Mouse (Mus musculus) neural tube, embryonic 11.5 days (tissue): Measurements from ENCODE around the gene Ak5. TPM values are rescaled to one million over a fixed set of nuclear protein-coding genes. Genes with fewer than 3 reads are reported as not detected.
"Not testable (repeated sequence)": the region's sequence is repeated elsewhere in the genome, so short reads cannot be mapped to it uniquely, and the experiment has no call there.

ENCODE experiments used
- ATAC-seq: fragments of 200-750 bp; cut with Nextera tagmentation; 2 replicates; pipeline ENCODE4 v1.8.0; 2017; ENCODE audit warnings: moderate number of reproducible peaks, mild to moderate bottlenecking, moderate TSS enrichment, moderate library complexity; ENCODE audit not compliant: insufficient read depth, low FRiP score, low TSS enrichment
- DNase-seq: peaks from one replicate; pipeline ENCODE4 v3.0.0-alpha.2; 2015; ENCODE audit warnings: low spot score
- H3K27ac ChIP-seq: fragments of 300-500 bp; sonication (generic); 2 replicates; pipeline ENCODE4 v1.5.1; 2014; ENCODE audit warnings: low read depth, mild to moderate bottlenecking, low read length
- H3K27me3 ChIP-seq: fragments of 300-500 bp; sonication (generic); 2 replicates; pipeline ENCODE4 v1.6.1; 2014; ENCODE audit warnings: mild to moderate bottlenecking, low read length, mixed read lengths; ENCODE audit not compliant: control insufficient read depth, insufficient read depth
- H3K36me3 ChIP-seq: fragments of 300-500 bp; sonication (generic); 2 replicates; pipeline ENCODE4 v1.6.1; 2014; ENCODE audit warnings: mild to moderate bottlenecking, low read length, moderate library complexity, mixed read lengths; ENCODE audit not compliant: control insufficient read depth, insufficient read depth
- H3K4me1 ChIP-seq: fragments of 300-500 bp; sonication (generic); 2 replicates; pipeline ENCODE4 v1.6.1; 2014; ENCODE audit warnings: low read length, mixed read lengths; ENCODE audit not compliant: control insufficient read depth, insufficient read depth
- H3K4me2 ChIP-seq: fragments of 300-500 bp; sonication (generic); 2 replicates; pipeline ENCODE4 v1.6.1; 2014; ENCODE audit warnings: low read depth, mild to moderate bottlenecking, moderate library complexity
- H3K4me3 ChIP-seq: fragments of 300-500 bp; sonication (generic); 2 replicates; pipeline ENCODE4 v1.5.1; 2014; ENCODE audit warnings: low read depth, low read length
- H3K9ac ChIP-seq: fragments of 300-500 bp; sonication (generic); 2 replicates; pipeline ENCODE4 v1.6.1; 2014; ENCODE audit warnings: mild to moderate bottlenecking, low read length
- H3K9me3 ChIP-seq: fragments of 300-500 bp; sonication (generic); 2 replicates; pipeline ENCODE4 v1.6.1; 2016; ENCODE audit warnings: low read length; ENCODE audit not compliant: control insufficient read depth
- WGBS: fragments of 180-500 bp; shearing (Covaris S2); extraction: QIAGEN DNeasy Blood & Tissue Kit; methylation state at CpG from one replicate; pipeline ENCODE4 v1.1.7; 2014; 5-methylcytosine and 5-hydroxymethylcytosine counted together
- polyA plus RNA-seq: library from polyadenylated mRNA; unstranded; fragments of >200 nt; fragmentation: Nextera tagmentation; extraction: Ambion mirVana; gene quantifications from 2 replicates; pipeline ENCODE4 v1.2.1, GENCODE M21; 2014

Ak5 gene
- polyA plus RNA-seq, 1 experiment from 2014 or later = 1.4 TPM

GRCm38 (mm10) chr3:152468032-152468431 is 200.1 kb downstream of the Ak5 start:
- H3K4me2 ChIP-seq = no peak overlapping the region
- 88% methylated on average over 8 of the region's 8 CpGs for WGBS
- DNase-seq = no peak
- H3K27ac ChIP-seq = no peak overlapping the region
- no peaks in the 10 kb centered on the region for H3K36me3 ChIP-seq
- H3K9ac ChIP-seq = no peak overlapping the region
- no peaks in the 10 kb centered on the region for H3K9me3 ChIP-seq
- no peak overlapping the region for H3K4me3 ChIP-seq
- no peak for ATAC-seq
- H3K27me3 ChIP-seq = no peaks in the 10 kb centered on the region
- no peaks in the 10 kb centered on the region for H3K4me1 ChIP-seq

- H3K36me3 ChIP-seq = no peaks in the 10 kb centered on the region
- no peak overlapping the region for H3K27ac ChIP-seq
- no peak for DNase-seq
- no peak overlapping the region for H3K4me3 ChIP-seq
- ATAC-seq = no peak
- no peaks in the 10 kb centered on the region for H3K9me3 ChIP-seq
- no peak overlapping the region for H3K9ac ChIP-seq
- H3K4me2 ChIP-seq = no peak overlapping the region
- H3K4me1 ChIP-seq = no peaks in the 10 kb centered on the region
- WGBS = 74% methylated on average over 4 of the region's 4 CpGs
- no peaks in the 10 kb centered on the region for H3K27me3 ChIP-seq
Observed at GRCm38 (mm10) chr3:152467312-152467711, 200.8 kb downstream of the Ak5 start.

GRCm38 (mm10) chr3:152466849-152467248 is 201.3 kb downstream of the Ak5 start:
- 94% methylated on average over 9 of the region's 9 CpGs for WGBS
- Histone ChIP-seq H3K4me3 (no peak overlapping the region), H3K36me3 (no peaks in the 10 kb centered on the region), H3K9me3 (no peaks in the 10 kb centered on the region), H3K9ac (no peak overlapping the region), H3K4me1 (no peaks in the 10 kb centered on the region), H3K27ac (no peak overlapping the region), H3K4me2 (no peak overlapping the region), H3K27me3 (no peaks in the 10 kb centered on the region)
- DNase-seq (no peak), ATAC-seq (no peak)

DNA sequence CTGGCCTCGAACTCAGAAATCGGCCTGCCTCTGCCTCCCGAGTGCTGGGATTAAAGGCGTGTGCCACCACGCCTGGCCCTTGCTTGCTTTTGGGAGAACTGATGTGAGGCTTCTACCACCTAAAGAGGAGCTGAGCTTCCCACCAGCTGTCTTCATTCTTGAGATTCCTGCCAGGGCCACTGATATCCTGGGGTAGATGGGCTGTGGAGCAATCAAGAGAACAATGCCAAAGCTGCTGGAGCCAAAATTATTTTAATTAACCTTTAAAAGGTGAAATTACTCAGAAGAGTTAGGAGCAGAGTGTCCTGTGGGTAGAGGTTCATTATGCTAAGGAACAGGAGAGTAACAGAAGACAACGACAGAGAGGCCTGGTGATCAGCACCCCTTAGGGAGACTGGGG is 202.8 kb downstream of the Ak5 start:
- H3K4me1 ChIP-seq = no peaks in the 10 kb centered on the region
- H3K9ac ChIP-seq = no peak overlapping the region
- ATAC-seq (no peak), DNase-seq (no peak)
- H3K4me3 ChIP-seq = no peak overlapping the region
- H3K4me2 ChIP-seq = no peak overlapping the region
- H3K36me3 ChIP-seq = no peaks in the 10 kb centered on the region
- H3K27ac ChIP-seq = no peak overlapping the region
- no peaks in the 10 kb centered on the region for H3K27me3 ChIP-seq
- 82% methylated on average over 5 of the region's 6 CpGs for WGBS
- no peaks in the 10 kb centered on the region for H3K9me3 ChIP-seq

DNA sequence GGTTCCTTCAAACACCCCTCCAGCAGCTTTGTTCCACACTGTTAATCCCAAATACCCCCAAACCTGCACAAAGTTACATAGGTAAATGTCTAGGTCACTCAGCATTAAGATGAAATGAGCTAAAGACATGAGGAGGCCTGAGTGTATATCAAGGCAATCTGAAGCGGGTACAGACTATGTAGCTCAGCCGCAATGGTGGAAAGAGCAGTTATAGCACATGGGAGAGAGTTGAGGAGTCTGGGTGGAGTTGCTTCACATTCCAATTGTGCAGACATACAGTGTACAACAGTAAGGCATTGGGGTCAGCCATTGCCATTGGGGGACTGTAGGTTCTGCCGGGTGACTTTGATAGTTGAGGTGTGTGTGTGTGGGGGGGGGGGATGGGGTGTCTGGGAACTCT is 203.7 kb downstream of the Ak5 start:
- Histone ChIP-seq H3K27me3 (no peaks in the 10 kb centered on the region), H3K9ac (no peak overlapping the region), H3K27ac (no peak overlapping the region), H3K4me1 (no peaks in the 10 kb centered on the region), H3K36me3 (no peaks in the 10 kb centered on the region), H3K9me3 (no peaks in the 10 kb centered on the region), H3K4me3 (no peak overlapping the region), H3K4me2 (no peak overlapping the region)
- DNase-seq = no peak
- 97% methylated on average over 3 of the region's 3 CpGs for WGBS
- ATAC-seq = 0 out of 2 replicates have a peak, but pooled peaks have one; percentile 38

DNA sequence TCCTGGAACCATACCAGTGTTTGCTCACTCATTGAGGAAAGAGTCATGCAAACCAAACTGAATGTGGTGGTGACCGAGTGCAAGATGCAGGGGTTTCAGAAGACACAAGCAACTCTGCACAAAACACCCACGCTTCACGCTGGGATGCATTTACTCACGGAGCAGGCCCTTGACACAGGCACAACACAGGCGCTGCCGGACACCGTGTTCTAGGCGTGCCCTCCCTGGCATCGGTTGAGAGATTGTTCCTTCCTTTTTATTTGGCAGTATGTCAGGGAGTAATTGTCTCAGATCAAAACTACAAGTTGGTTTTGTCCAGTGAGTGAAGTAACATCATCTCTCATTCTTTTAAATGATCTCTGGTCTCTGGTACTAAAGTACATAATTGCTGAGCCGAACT is 205.3 kb downstream of the Ak5 start:
- no peak overlapping the region for H3K9ac ChIP-seq
- no peak overlapping the region for H3K4me2 ChIP-seq
- no peaks in the 10 kb centered on the region for H3K9me3 ChIP-seq
- WGBS = 95% methylated on average over 10 of the region's 10 CpGs
- no peak overlapping the region for H3K27ac ChIP-seq
- H3K27me3 ChIP-seq = no peaks in the 10 kb centered on the region
- ATAC-seq = no peak
- no peaks in the 10 kb centered on the region for H3K36me3 ChIP-seq
- H3K4me3 ChIP-seq = no peak overlapping the region
- no peak for DNase-seq
- H3K4me1 ChIP-seq = no peaks in the 10 kb centered on the region

GRCm38 (mm10) chr3:152462038-152462547 is 206.1 kb downstream of the Ak5 start:
- H3K9me3 ChIP-seq = no peaks in the 10 kb centered on the region
- DNase-seq = no peak
- no peak overlapping the region for H3K4me2 ChIP-seq
- no peaks in the 10 kb centered on the region for H3K4me1 ChIP-seq
- H3K4me3 ChIP-seq = no peak overlapping the region
- H3K36me3 ChIP-seq = no peaks in the 10 kb centered on the region
- H3K9ac ChIP-seq = no peak overlapping the region
- H3K27me3 ChIP-seq = no peaks in the 10 kb centered on the region
- no peak overlapping the region for H3K27ac ChIP-seq
- WGBS = 95% methylated on average over 10 of the region's 10 CpGs
- no peak for ATAC-seq

DNA sequence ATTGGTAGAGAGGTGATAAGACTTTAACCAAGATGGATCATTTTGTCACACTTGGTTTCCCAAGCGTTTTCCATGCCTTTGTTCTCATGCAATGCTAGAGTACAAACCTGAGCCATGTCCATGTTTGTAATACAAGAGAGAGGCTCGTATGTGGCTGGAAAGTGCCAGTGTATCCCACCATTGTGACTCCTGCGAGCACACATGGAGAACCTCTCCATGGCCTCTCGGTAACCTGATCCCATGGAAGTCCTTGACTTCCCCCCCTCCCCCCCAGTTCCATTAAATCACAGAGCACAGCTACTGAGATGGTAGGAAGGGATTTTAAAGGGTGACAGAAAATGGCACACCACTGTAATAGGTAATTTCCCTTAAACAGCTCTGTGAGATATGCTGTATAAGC is 207.4 kb downstream of the Ak5 start:
- Histone ChIP-seq H3K4me3 (no peak overlapping the region), H3K27me3 (no peaks in the 10 kb centered on the region), H3K27ac (no peak overlapping the region), H3K4me2 (no peak overlapping the region), H3K9me3 (no peaks in the 10 kb centered on the region), H3K36me3 (peaks cover 4% of the 10 kb centered on the region; the same call in 1 of the 2 replicates), H3K4me1 (no peaks in the 10 kb centered on the region), H3K9ac (no peak overlapping the region)
- DNase-seq = no peak
- ATAC-seq = no peak
- 56% methylated on average over 4 of the region's 4 CpGs for WGBS

DNA sequence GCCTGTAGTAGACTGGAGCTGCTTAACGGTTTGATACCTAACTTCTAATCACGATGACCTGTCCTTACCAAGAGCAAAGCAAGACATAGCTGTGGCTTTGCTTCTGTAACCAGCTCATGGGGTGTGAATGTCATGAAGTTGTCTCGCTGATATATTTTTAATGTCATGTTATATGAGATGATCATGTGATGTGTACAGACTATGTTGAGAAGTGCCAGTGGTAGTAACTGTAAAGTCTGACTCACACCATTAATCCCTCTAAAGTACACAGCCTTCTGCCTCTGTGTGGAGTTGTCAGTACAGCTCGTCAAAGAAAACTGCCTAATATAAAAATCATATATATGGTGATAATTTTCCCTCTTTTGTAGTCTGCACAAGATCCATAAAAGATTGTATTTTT is 209.3 kb downstream of the Ak5 start:
- not testable (repeated sequence) for DNase-seq, H3K36me3 ChIP-seq, ATAC-seq, H3K4me1 ChIP-seq, H3K27me3 ChIP-seq, H3K4me3 ChIP-seq, H3K9me3 ChIP-seq, H3K27ac ChIP-seq, H3K9ac ChIP-seq, H3K4me2 ChIP-seq
- WGBS = over 99% methylated on average over 4 of the region's 4 CpGs
